Mouse (Mus musculus) E14TG2a.4 (cell line): ENCODE measurements at regions not wholly inside any gene's neighbourhood (a gene's known extent, or its start where the extent isn't known, plus 50 kb on each side); places are given as distances from the start of the nearest gene placed in this dataset.
"Not testable (repeated sequence)": the region's sequence is repeated elsewhere in the genome, so short reads cannot be mapped to it uniquely, and the experiment has no call there.

Source experiments
- H3K27me3 ChIP-seq: 2 replicates; pipeline ENCODE4 v1.6.1; 2014; ENCODE audit warnings: low read length, control low read depth; ENCODE audit not compliant: insufficient read depth
- H3K36me3 ChIP-seq: 2 replicates; pipeline ENCODE4 v1.6.1; 2014; ENCODE audit warnings: low read length, control low read depth; ENCODE audit not compliant: insufficient read depth
- H3K4me1 ChIP-seq: replicated peaks from 2 replicates; pipeline ENCODE4 v1.6.1; 2014; ENCODE audit warnings: low read depth, low read length, control low read depth
- H3K4me3 ChIP-seq: replicated peaks from 2 replicates; pipeline ENCODE4 v1.5.1; 2014; ENCODE audit warnings: mild to moderate bottlenecking, low read length
- H3K9me3 ChIP-seq: 2 replicates; pipeline ENCODE4 v1.6.1; 2014; ENCODE audit warnings: low read length, control low read depth

DNA sequence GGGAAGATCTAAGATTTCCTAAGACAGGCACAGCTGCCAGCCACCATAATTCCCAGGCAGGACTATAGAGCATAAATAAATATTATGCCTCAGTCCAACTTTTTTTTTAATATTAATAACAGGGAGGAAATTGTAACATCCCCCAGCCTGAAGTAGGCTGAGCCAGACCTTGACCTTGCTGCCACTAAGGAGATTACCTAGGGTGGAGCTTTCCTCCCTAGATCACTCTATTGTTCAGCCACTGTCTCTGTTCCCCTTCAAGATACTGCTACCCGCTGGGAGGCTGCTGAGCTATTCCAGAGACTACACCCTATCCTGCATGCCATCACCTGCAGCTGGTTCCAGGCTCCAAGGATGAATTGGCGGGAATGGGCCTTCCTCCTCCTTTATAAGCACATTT lies 437.4 kb downstream of the Sh2d4b start:
- not testable (repeated sequence) for H3K4me1 ChIP-seq, H3K27me3 ChIP-seq, H3K36me3 ChIP-seq, H3K4me3 ChIP-seq
- H3K9me3 ChIP-seq: peaks cover 65% of the 10 kb centered on the region

DNA sequence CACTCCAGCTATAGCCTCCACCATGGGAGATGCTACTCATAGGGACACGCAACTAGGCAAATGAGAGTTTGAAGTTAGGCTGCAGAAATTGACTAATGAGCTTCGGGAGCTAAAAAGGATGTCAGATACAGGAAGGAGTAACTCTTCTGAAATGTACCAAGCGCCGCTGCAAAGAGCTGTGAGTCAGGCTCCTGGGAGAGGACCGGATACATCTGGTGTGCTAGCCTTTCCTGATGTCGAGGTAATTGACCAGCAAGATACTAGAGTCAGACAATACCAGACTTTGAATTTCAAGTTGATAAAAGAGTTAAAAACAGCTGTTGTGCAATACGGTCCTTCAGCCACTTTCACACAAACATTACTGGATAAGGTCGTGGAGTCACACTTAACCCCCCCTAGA lies 442.2 kb downstream of the Sh2d4b start:
- H3K4me3 ChIP-seq, H3K27me3 ChIP-seq: not testable (repeated sequence)
- peaks cover 72% of the 10 kb centered on the region for H3K9me3 ChIP-seq

DNA sequence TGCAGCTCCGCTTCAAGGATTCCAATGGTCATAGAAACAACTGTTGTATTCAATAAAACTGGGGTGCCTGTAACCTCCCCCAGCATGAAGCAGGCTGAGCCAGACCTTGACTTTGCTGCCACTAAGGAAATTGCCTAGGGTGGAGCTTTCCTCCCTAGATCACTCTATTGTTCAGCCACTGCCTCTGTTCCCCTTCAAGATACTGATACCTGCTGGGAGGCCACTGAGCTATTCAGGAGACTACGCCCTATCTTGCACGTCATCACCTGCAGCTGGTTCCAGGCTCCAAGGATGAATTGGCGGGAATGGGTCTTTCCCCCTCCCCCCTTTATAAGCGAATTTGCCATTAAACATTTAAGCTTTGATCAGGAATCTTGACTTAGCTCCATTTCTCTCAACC lies 443.5 kb downstream of the Sh2d4b start:
- H3K4me1 ChIP-seq, H3K36me3 ChIP-seq, H3K27me3 ChIP-seq, H3K4me3 ChIP-seq: not testable (repeated sequence)
- peaks cover 60% of the 10 kb centered on the region for H3K9me3 ChIP-seq

More for the DNA sequence above, 442.2 kb downstream of the Sh2d4b start:
- not testable (repeated sequence) for H3K4me1 ChIP-seq, H3K36me3 ChIP-seq
